Mouse (Mus musculus) ovary, postnatal 14 days (tissue): ENCODE measurements around the gene Utp6.
"Not testable (repeated sequence)": the region's sequence is repeated elsewhere in the genome, so short reads cannot be mapped to it uniquely, and the experiment has no call there.

Source experiments
- DNase-seq: peaks from one replicate; pipeline ENCODE4 v3.0.0; 2022; ENCODE audit warnings: low spot score

The Utp6 gene

GRCm38 (mm10) chr11:79962125-79962876 is at the start of gene Utp6:
Gene Utp6, minus strand, starts transcription at chr11:79962390.
- peak; percentile 99 for DNase-seq

GRCm38 (mm10) chr11:79994271-79994988 is 32.2 kb upstream of the Utp6 start:
- no peak for DNase-seq

DNA sequence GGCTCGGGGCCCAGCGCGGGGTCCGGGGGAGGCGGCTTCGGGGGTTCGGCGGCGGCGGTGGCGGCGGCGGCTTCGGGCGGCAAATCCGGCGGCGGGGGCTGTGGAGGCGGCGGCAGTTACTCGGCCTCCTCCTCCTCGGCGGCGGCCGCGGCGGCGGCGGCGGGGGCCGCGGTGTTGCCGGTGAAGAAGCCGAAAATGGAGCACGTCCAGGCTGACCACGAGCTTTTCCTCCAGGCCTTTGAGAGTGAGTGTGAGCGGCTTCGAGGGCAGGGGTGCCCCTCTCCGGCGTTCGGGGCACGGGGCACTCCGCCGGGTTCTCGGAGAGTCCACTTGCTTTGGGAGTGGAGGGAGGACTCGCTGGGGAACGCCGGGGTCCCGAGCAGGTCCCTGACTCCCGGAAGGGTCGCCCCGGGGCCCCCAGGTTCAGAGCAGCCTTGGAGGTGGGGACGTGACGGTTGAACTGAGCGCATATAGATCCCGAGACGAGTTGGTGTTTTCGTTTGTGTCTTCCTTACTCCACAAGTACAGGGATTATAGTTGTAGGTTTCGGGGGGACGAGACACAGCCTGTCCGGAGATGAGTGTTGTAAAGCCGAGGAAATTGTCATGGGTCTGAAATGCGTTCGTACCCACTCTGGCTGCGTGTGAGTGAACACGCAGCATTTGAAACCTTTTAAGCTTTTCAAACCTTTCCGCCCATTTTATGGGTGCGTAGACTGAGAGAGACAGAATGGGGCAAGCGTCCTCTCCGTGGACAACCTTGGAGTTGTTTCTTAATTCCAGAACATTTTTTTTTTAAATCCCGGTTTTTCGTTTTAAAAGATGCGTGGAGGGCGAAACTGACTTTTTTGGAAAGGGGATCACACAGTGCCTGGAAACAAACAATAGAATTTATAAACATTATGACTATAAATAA is 31.4 kb upstream of the Utp6 start:
- DNase-seq = peak; percentile 43

GRCm38 (mm10) chr11:79992592-79993355 is 30.6 kb upstream of the Utp6 start, which contains the start of gene Suz12:
Gene Suz12, plus strand, starts transcription at chr11:79993106.
- DNase-seq = peak; percentile 89

DNA sequence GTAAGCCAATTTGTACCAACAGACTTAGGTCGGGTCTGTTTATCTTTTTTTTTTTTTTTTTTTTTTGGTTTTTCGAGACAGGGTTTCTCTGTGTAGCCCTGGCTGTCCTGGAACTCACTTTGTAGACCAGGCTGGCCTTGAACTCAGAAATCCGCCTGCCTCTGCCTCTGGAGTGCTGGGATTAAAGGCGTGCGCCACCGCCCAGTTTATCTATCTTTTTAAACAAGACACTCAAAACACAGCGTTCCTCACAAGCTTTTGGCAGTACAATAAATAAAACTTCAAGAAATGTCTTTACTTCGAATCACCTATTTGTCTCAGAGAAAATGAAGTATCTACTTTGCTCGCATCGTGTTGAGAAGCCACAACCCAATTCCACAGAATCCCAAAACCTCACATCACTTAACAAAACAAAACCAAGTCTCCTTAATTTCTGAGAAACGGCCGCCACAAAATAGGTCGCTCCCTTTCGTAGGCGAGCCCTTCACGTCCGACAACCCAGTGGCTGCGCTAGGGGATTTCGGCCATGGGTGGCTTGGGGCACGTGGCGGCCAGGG is 29.9 kb upstream of the Utp6 start:
- DNase-seq = no peak

DNA sequence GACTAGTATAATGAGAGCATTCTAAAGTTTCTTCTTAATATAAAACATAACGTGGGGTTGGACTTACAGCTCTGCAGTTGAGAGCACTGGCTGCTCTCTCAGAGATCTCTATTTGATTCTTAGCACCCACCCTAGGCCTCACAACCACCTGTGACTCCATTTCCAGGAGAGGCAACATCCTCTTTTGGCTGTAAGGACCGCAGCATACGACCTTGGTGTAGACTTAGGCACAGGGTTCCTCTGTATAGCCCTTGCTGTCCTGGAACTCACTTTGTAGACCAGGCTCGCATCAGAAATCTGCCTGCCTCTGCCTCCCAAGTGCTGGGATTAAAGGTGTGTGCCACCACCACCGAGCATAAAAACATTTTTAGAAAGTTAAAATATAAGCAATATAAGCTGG is 29.4 kb upstream of the Utp6 start:
- no peak for DNase-seq

DNA sequence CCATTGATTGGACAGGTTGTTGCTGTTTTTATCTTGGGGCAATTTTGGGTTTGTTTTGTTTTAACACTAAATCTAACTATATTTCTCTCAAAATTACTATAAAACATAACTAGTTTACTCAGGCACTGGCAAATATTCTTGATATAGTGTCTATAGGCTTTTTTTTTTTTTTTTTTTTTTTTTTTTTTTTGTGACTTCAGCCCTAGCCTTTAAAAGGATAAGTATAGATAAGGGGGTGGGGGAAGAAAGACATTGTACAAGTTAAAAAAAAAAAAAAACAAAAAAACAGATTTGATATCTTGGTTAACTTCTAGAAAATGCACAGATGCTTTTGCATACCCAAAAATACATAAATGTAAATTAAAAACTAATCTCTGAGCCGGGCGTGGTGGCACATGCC is 27.9 kb upstream of the Utp6 start:
- no peak for DNase-seq

- DNase-seq = no peak
Observed at GRCm38 (mm10) chr11:79987896-79988295, 25.7 kb upstream of the Utp6 start.

GRCm38 (mm10) chr11:79986886-79987285 is 24.7 kb upstream of the Utp6 start:
- DNase-seq = no peak

GRCm38 (mm10) chr11:79977747-79978146 is 15.6 kb upstream of the Utp6 start:
- not testable (repeated sequence) for DNase-seq

GRCm38 (mm10) chr11:79977061-79977460 is 14.9 kb upstream of the Utp6 start:
- DNase-seq = not testable (repeated sequence)

- DNase-seq = not testable (repeated sequence)
Observed at GRCm38 (mm10) chr11:79976645-79977044, 14.5 kb upstream of the Utp6 start.

DNA sequence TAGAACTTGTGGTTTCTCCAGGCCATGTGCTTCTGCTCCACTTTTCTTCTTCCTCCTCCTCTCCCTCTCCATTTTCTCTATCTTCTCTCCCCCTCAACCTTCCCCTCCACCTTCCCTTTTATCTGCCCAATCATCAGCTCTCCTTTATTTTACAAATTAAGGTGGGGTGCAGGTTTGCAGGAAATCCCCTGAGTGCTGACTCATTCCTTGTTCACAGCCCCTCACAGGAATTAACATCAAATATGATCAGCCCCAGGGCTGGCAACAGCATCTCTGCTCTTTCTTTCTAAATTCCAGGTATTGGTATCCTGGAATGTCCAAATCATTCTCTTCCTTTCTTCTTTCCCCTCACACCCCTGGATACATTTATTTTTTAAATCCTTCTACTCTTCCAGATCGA is 14.0 kb upstream of the Utp6 start:
- no peak for DNase-seq

DNA sequence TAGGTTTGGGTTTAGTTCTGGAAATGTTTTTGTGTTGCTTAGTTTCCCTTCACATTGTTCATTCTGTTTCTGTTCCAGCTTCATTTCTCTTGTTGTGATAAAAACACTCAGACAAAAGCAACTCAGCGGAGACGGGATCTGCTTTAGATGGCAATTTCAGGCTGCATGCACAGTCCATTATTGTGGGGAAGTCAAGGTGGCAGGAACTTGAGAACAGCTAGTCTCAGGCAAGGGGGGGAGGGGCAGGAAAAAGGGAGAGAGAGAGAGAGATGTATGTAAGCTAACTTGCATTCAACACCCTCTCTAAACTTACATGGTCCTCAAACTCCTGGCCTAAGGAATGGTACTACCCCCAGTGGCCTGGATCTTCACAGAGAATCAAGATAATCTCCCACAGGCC is 13.2 kb upstream of the Utp6 start:
- no peak for DNase-seq

- DNase-seq = no peak
Observed at GRCm38 (mm10) chr11:79973626-79974476, 11.7 kb upstream of the Utp6 start.

GRCm38 (mm10) chr11:79973133-79973532 is 10.9 kb upstream of the Utp6 start:
- no peak for DNase-seq

GRCm38 (mm10) chr11:79967752-79968151 is 5.6 kb upstream of the Utp6 start:
- DNase-seq = no peak

DNA sequence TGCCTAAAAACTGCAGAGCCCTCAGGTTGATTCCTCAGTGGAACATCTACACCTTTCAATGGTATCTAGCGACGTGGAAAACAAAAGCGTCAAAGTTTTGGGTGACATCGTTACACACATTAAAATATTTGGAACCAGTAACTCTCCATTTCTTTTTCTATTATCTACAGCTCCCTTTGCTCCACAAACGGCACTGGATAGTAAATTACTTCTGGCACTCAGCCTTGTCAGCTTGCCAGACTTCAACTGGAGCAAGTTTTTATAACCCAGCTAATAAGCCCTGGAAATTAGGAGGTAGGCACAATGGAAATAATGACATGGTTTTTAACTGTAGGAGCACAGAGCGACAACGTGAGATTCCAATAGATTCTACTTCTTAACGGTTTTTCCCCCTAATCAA is 3.7 kb upstream of the Utp6 start:
- DNase-seq = peak; percentile 44

- no peak for DNase-seq
Observed at GRCm38 (mm10) chr11:79963212-79963974, 1.2 kb upstream of the Utp6 start.

DNA sequence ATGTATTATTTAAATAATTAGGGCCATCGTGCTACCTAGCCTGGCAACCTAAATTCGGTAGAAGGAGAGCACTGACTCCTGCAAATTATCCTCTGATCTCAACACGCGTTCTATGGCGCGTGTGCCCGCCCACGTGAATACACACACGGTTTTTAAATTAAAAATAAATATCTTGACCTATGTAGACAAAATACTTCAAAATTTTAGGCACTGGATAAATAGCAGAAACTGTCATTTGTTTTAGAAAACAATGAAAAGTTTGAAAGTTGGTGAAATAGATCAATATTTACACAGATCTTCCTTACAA is 640 bp upstream of the Utp6 start:
- DNase-seq = no peak
